Mouse (Mus musculus): Measurements from ENCODE around the gene Pgpep1.

GRCm38 (mm10) chr8:70701048-70701981 is 41.1 kb upstream of the Pgpep1 start:
- TF ChIP-seq POLR2A (IDR thresholded peaks at IDR 0.05; ENCODE audit: borderline replicate concordance, control insufficient read depth, low read depth, low read length) = no peak
- TF ChIP-seq CTCF (IDR thresholded peaks at IDR 0.05; ENCODE audit: control insufficient read depth, insufficient read depth, low read length) = no peak

Data from bone marrow, adult 2 months (tissue).